Mouse (Mus musculus) urinary bladder, adult 2 months (tissue): Measurements from ENCODE around the gene Cbx4. TPM values are rescaled to one million over a fixed set of nuclear protein-coding genes. Genes with fewer than 3 reads are reported as not detected.
A peak's percentile ranks its signal among the peaks of the same experiment; 100 is the strongest.

Experiments used
- DNase-seq: peaks from one replicate; pipeline ENCODE4 v3.0.0; 2022; ENCODE audit warnings: low spot score
- polyA plus RNA-seq: library from polyadenylated mRNA; depleted of rRNA; stranded (reverse); fragments of >200 nt; gene quantifications from 2 replicates; pipeline ENCODE4 v1.2.3, GENCODE M21; 2012

The Cbx4 gene
- polyA plus RNA-seq, 1 experiment: 36.0 TPM

DNA sequence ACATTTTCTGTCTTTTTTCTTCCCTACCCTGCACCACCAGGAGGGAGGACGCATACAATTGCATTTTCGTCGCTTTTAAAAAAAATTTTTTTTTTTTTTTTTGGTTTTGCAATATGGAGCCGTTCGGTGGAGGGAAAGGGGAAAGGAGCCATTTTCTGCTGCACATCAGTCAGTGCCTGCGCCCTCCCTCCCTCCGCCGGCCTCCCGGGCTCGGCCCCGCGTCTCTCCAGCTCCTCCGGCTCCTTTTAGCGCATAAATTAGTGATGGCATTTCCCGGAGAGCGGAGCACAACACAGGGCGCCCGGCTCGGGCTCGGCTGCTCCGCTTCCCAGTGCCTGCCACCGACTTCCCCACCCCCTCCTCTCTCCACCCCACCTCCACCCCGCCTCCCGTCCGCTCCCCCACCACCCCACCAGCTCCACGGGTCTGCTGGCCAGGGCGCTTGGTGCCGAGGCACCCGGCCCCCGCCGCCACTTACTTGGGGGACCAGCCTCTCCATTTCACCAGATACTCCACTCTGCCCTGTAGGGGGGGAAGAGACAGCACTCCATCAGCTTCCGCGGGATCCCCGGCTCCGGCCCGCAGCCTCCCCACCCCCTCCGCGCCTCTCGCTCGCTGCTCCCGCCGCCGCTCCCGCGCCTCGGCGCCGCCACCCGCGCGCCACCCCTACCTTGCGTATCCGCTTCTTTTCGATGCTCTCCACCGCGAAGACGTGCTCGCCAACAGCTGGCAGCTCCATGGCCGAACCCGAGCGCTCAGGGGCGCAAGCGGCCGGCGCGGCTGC, 550 bp downstream of the Cbx4 start:
- peak; percentile 78 for DNase-seq

DNA sequence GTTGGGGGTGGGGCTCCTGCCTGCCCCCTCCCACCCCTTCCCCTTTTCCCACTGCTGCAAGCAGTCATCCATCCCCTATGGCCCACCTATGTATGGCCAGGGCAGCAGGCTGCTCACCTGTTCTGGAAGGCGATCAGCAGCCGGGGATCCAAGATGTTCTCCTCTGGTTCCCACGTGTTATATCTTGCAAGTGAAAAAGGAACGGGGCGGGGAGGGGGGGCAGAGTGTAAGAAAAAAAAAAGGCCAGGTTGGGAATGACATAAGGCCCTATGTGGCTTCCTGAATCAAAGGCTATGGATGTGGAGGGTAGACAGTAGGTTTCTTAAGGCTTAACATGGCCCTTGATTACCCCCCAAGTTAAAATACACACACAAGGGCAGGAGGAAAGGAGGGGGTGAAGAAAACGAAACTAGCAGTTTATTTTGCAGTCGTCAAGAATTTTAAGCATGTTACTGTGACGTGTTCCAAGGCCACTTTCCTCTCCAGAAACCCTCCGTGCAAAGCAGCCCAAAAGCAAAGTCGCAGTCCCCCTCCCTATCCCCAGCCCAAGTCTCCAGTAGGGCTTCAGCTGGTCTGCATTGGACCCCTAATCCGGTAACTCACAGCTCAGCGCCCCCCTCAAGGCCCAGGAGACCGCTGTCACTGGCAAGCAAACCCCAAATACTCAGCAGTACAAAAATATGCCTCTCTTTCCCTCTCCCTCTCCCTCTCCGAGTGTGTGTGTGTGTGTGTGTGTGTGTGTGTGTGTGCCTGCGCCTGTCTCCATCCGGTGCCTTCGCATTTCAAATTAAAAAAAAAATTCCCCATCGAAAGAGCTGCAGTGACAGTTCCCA, 1.4 kb downstream of the Cbx4 start:
- no peak for DNase-seq

DNA sequence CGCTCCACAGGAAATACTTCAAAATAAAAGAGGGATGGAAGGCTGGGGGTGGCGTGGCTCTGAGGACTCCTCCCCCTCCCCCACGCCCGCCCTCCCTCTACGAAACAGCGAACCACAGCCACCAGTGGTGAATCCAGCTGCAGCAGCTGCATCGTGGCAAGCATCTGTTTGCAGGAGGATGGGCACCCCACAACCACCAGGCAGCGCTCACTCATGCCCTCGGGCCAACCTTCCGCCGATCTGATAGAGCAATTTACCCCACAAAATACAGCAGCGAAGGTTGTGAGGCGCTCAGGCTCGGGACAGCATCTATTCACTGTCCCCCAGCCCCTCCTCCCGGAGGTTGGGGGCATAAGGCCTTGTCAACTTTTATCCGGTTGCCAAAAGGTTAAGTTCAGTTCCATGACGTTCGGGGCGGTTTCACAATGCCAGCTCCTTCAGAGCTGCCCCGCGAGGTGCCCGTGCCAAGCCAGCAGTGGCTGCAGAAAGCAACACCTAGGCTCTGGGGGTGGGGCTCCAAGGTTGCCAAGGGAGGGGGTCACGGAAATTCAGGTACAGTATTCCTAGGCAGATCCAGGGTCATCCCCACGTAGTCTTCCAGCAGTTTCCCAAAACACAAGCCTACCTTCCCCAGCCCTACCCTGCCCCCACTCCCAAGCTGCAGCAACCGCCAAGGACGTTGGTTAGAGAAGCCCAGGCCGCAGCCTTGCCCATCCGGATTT, 2.1 kb downstream of the Cbx4 start:
- DNase-seq: peak; percentile 49

DNA sequence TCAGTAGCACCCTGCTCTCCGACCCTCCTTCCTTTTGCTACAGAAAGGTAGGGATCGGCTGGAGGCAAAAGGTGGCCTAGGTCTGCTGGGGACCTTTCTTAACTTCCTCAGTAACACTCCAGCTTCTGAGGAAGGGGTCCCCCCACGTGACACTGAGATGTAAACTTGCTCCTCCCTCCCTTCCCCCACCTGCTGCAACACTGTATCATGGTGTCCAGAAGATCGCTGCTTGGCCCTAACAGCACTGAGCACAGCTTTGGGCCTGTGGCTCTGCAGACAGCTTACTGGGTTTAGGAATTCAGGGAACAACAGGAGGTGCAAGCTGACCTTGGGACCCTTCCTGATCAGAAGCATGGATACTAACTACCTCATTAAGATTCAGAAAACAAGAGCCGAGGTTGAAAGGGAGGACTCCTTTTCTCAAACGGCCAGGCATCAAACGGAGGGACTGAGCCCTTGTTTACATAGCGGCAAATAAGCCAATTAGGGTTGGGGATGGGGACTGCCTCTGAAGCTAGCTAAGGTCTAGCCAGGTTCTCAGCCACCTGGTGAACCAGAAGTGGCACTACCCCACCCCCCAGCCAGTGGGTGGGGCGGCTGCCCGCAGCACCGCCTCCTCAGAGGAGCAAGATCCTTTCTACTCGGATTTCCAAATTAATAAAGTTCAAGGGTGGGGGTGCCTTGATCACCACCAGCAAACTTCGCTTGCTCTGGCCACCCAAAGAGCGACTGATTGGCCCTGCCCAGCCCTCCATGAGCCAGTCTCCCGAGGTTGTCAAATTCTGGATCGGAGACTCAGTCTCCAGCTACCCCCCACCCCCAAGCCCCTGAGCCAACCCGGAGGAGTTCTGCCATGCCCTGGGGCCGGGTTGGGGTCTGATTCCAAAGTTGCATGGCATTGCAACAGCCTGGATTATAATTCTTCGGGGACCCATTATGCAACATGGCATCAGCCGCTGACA, 3.1 kb downstream of the Cbx4 start:
- DNase-seq: peak; percentile 33

DNA sequence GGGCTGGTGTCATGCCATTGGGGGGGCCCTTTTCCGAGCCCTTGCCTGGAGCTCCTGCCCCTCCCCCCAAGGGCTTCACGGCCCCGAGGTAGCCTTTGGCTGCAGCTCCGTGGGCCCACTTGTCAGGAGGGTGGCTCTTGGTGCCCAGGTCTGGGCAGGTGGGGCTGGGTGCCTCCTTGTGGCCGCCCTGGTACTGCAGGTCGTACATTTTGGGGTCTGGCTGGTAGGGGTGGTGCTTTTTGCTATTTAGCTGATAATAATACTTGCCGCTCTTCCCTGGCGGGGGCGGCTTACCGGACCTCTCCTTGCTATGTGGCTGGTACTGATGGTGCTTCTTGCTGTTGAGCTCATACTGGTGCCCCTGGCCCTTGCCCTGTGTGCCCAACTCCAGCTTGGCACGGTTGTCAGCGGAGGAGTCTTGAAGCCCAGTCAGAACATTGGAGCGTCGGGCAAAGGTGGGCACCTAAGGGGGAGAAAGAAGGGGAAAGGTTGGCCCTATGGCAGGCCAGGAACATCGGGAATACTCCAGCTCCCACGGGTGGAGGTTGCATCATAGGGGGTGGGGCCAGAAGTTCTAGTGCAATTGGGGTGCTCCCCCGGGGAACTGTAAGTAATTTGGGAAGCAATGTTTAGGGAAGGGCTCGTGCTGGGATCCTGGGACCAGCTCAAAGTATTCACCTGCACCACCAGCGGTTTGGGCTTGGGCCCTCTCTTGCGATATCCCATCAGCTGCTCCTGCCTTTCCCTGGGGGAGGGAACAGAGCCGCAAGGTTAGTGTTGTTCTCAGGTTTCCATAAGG, 4.0 kb downstream of the Cbx4 start:
- peak; percentile 49 for DNase-seq

DNA sequence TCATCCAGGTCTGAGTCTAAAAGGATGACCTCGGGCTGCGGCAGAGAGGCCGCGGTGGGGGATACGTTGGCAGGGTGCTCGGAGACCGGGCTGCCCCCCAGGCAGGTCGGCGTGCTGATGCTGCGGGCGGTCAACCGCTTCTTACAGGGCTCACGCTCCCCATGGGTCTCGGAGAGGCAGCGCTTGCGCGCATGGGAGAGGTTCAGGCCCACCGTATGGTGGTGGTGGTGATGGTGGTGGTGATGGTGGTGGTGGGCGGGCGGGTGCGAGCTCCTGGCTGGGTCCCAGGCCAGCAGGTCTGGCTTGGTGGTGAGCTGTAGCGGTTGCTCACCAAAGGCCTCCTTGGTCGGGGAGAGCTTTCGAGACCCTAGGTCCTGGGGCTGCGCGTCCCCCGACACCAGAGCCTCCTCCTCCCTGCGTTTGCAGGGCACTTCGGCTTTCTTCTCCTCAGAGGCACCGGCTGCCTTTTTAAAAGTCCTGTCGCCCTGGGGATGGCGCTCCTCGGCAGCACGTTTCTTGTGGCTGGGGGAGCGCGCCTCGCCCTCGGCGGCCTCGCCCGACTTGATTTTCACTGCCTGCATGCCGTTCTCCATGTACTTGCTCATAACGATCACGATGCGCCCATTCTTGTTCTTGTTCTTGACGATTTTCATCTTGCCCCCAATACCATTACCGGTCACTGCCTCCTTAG, 4.7 kb downstream of the Cbx4 start:
- no peak for DNase-seq

DNA sequence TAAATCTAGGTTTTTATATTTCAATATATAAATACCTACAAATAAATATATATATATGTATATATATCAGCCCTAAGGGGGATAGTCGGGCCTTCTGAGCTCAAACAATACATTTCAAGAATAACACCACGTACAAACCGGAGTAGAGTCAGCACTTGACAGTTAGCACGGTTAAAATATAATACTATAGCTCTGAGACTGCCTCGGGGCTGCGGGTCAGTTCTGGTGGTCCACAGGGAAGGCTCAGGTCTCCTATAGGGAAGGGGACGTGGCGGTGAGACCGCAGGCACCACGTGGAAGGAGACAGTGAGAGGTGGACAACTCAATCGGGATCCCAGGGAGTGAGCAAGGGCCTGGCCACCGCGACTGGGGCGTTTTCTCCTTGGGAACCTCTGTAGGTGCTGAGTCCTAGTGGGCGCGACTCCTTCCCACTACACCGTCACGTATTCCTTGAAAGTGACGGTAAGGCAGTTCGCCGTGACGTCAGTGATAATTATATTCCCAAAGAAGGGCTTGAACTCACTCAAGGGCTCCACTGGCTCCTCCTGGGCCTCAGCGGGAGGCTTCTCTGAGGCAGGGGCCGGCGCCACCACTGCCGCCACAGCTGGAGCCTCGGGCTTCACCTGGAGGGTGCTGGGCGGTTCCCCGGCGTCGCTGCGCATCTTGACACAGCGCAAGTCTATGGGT, 5.4 kb downstream of the Cbx4 start:
- DNase-seq: no peak

DNA sequence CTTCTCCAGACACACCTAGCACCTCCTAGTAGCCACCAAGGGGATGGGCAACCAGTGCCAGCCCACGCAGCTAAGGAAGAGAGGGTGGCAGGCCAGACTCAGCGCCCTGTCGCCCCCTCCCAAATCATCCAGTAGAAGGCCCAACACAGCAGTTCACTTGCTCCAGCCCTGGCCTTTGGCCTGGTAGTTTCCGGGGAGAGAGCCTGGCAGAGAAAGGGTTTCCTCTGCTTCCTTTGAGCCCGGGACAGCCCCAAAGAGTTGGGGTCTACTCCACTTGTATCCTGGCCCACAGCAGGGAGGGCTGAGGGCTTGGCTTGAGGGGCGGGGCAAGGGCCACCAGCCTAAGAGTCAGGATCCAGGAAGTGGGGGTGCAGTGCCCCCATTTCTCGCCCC, 6.6 kb downstream of the Cbx4 start:
- DNase-seq: no peak

DNA sequence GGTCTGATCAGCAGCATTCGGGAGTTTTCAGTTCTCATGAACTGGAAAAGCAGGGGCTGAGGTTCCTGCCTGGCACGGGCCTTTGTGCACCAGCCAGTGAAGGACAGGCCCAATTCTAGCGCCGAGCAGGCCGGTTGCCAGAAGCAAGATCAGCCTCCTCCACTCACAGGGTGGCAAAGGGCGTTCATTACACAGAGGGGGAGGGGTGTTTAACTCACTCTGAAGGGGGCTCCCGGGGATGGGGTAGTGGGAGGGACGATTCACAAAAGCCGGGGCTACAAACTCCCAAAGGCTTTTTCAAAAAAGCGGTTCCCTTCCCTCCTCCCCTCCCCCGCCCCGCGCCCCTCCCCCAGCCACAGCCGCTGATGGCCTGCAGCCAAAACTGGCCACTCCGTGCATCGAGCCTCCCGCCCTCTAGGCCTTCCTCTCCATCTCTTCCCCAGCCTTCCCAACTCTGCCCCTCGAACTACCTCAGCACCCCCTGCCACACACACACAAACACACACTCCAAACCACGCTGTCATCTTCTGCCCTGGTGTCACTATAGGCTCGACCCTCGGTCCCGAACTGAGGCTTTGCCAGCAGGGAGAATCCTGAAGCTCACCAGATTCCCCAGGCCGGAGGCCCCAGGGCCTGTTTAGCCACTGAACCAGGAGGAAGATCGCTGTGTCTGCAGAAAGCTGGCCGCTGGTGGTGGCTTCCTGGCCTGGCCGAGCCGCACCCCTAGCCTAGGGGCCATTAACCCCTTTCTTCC, 7.2 kb downstream of the Cbx4 start:
- DNase-seq: peak; percentile 53

DNA sequence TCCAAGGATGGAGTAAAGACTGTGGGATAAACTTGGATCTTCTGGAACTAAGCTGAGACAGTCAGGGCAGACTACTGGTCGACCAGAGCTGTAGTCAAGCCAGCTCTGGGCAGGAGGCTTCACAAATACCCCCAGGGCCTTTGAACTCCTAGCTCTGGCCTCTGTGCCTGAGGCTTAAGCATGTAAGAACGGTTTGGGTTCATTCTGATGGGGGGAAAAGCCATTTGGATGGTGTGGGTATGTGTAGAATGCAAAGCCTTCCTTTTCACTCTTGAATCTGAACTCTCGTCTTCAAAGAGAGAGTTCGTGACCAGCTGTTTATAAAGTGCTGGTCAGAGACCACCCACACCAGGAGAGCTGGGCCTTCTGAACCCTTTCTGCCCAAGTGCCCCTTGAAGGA, 8.3 kb downstream of the Cbx4 start:
- no peak for DNase-seq

DNA sequence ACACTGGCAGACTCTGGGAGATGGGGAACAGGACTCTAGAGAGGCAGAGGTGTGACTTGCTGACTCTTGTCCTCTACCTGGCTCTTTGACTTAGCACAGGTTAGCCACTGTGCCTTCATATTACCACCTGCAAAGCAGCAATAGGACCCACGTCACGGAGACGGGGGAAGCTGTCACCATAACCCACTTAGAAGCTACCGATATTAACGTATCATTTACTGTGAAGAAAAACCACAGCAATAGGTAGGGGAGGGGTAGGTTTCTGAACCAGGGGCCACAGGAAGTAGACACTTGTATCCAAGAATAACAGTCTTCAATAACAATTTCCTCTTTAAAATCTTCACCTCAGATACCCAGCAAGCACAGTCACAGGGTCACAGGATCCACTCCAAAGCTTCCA, 10.2 kb downstream of the Cbx4 start:
- DNase-seq: no peak

DNA sequence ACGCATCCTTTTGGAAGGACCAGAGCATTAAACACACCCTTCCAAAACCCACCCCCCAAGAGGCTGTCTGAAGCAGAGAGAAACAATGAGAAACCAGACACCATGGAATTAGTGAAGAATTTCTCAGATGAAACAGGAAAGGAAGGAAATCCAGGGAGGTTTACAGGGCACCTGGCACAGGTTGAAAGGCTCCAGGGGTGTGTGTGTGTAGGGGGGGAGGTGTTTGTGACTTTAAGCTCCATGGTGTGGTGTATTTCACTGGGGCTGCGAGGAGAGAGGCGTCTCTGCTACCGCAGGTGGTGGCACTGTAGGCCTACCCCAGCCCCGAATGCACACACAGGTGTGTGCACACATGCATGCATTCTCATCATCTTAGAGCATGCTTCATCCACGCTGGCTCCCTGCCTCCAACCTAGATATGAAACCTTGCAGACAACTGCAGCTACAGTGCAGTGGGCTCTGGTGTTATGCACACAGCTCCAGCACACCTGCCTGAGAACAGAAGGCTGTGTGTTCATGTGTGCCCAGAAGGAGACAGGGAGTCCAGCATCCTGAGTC, 12.1 kb downstream of the Cbx4 start:
- no peak for DNase-seq

DNA sequence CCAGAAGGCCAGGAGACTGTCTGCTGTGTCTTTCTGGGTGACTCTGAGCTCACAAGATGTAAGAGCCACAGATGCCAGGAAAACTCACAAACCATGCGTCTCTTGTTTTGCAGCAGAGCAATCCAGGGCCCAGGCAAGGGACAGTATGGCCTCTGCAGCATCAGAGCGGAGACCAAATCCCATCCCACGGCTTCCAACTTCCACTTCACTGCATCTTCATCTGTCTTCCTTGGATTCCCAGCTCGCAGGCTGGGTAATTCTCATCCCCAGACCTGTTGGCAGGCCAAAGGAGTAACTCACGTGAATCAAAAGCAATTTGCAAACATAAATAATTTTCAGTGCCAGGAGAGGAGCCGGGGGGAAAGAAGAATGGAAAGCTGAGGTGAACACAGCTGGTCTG, 13.0 kb downstream of the Cbx4 start:
- no peak for DNase-seq

DNA sequence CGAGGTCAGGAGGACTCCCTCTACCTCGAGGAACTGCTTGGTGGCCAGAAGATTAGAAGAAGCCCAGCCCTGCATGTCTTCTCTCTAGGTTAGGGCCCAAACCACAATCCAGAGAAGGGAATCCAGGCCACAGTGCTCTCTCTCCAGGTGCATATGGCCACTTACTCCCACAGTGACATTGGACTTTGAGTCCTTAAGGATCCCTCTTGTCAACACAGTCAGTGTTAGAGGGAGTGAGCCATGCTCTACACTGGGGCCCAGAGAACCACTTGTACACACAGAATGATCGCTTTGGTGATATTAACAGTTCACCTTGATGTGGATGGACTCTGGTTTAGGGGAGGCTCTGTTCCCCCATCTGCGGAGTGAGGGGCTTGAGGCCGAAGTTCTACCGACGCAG, 13.8 kb downstream of the Cbx4 start:
- no peak for DNase-seq

DNA sequence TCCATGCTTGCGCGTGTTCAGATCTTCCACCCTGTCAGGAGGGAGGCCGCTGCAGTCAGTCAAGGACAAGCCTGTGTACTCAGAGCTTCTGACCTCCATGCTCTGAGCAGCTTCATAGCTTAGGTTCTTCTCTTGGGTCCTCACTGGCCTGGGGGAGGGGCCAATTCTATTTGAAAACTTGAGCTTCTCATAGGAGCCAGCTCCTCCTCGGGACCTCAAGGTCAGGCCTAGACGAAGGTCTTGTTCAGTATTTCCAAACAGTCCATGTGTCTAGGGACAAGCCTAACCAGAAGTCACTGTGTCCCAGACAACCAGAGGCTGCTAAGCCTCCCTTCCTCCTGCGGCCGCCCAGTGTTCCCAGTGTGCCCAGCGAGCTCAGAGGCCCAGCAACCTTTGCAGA, 19.2 kb downstream of the Cbx4 start:
- no peak for DNase-seq

DNA sequence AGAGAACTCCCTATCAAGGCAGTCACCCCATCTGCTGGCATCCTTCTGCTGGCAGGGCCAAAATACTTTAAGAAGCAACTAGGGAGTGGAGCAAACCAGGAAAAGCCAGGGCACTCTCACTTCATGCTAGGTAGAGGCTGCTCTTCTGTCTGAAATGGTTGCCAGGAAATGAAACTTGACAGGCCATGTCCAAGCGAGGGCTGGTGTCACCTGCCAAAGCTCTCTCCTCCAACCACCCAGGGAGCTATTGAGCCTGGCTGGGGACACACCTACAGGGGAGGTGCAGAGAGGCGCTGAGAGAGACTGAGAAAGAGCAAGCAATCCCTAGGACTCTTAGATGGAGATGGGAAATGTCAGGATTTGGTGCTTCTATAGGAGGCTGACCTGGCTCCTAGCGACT, 26.8 kb downstream of the Cbx4 start:
- DNase-seq: no peak

DNA sequence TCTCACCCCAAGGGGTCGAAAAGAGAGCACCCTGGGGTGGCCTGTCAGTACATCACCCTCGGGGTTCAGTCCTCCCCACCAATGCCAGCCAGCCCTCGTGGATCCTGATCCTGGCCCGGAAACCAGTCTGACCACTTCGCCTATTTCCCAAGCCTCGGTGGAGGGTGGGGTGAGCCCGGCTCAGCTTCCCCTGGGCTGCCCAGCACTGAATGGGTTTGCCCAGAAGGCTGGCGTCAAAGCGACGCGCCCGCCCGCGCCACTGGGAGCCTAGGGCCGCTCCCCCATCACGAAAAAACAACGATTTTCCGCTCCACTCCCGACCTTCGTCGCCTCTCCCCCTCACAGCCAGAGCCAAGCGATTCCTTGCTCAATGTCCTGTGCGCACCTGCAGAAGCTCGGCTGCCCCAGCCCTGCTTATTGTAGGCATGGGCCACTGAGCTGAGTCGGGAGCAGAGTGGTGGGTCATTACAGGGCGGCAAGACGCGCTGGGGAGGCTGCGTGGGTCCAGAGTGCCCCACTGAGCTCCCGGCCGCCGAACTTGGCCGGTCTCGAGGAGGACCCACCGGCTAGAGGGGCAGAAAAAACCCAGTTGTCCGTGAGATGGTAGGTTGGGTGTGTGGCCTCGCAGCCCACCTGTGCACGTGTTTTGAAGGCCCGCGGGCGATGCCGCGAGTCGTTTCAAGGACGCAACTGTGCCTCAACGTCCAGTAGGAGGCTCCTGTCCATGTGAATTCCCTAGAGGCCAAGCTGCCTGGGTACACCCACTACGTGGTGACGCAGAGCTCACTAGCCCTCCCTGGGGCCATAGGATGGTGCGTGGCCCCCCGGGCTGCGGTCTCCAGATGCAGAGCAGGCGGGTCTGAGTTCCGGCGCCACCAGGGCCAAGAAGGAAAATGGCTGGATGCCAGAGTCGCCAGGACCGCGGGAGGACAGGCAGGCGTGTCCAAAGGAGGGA, 27.7 kb downstream of the Cbx4 start:
- DNase-seq: peak; percentile 69
